Mouse (Mus musculus) spleen, adult 2 months (tissue): ENCODE results near the gene Krtap29-1.

Experiments
- CTCF ChIP-seq: fragments of 200-500 bp; IDR thresholded peaks from 2 replicates; pipeline ENCODE4 v1.5.1; 2011; ENCODE audit warnings: mild to moderate bottlenecking, inconsistent platforms; ENCODE audit not compliant: insufficient read depth, insufficient read length, insufficient replicate concordance; ENCODE audit errors: extremely low read depth
- POLR2A ChIP-seq: fragments of 200-500 bp; IDR thresholded peaks from 2 replicates; pipeline ENCODE4 v1.6.1; 2011; ENCODE audit warnings: low read depth, low read length, inconsistent platforms

- TF ChIP-seq CTCF, result no peak
- no peak for TF ChIP-seq POLR2A
These were observed 40.6 kb upstream of the Krtap29-1 start for GRCm38 (mm10) chr11:100019466-100019865.
